Mouse (Mus musculus): ENCODE measurements at regions not wholly inside any gene's neighbourhood (a gene's known extent, or its start where the extent isn't known, plus 50 kb on each side); places are given as distances from the start of the nearest gene placed in this dataset.
"Not testable (repeated sequence)": the region's sequence is repeated elsewhere in the genome, so short reads cannot be mapped to it uniquely, and the experiment has no call there.

- not testable (repeated sequence) for TF ChIP-seq CTCF, EP300 (IDR thresholded peaks at IDR 0.05; ENCODE audit: low read depth)
These were observed 122.4 kb downstream of the 4932411N23Rik start for GRCm38 (mm10) chrX:126693131-126693805.
